Mouse (Mus musculus) CH12.LX (cell line): ENCODE measurements around the gene Ebf1. TPM values are rescaled to one million over a fixed set of nuclear protein-coding genes. Genes with fewer than 3 reads are reported as not detected.

Source experiments
- DNase-seq: peaks from one replicate; pipeline ENCODE4 v3.0.0-alpha.2; 2013; ENCODE audit errors: extremely low read depth
- H3K27ac ChIP-seq: 2 replicates; pipeline ENCODE4 v1.5.1; 2012; ENCODE audit warnings: low read depth, mild to moderate bottlenecking, control low read depth, moderate library complexity; ENCODE audit not compliant: insufficient read depth
- H3K27me3 ChIP-seq: replicated peaks from 2 replicates; pipeline ENCODE3; 2012; ENCODE audit warnings: inconsistent platforms
- H3K36me3 ChIP-seq, 2 experiments: replicated peaks in 1 of 2; 2 replicates each; pipeline versions ENCODE3 to v1.6.1; 2012; ENCODE audit warnings: inconsistent platforms in 1 of 2, low read length in 1 of 2, mild to moderate bottlenecking in 1 of 2, mixed read lengths in 1 of 2, moderate library complexity in 1 of 2; ENCODE audit not compliant: control insufficient read depth in 1 of 2, insufficient read depth in 1 of 2
- H3K4me1 ChIP-seq, 2 experiments: 2 replicates each; pipeline ENCODE4 v1.6.1; 2012; ENCODE audit warnings: inconsistent platforms in 1 of 2, moderate library complexity in 1 of 2; ENCODE audit not compliant: insufficient read depth in 2 of 2, control insufficient read depth in 1 of 2
- H3K4me2 ChIP-seq: 2 replicates; pipeline ENCODE4 v1.6.1; 2012; ENCODE audit warnings: low read depth, mild to moderate bottlenecking, control low read depth; ENCODE audit not compliant: poor library complexity, insufficient read depth, severe bottlenecking
- H3K4me3 ChIP-seq, 3 experiments: fragments of 150-350 bp in 1 of 3; sonication (generic) in 1 of 3; replicated peaks in 1 of 3; 2 replicates each; pipeline versions ENCODE3 to v1.5.1; 2011 to 2012; ENCODE audit warnings: low read depth in 2 of 3, low read length in 2 of 3, mild to moderate bottlenecking in 2 of 3, moderate library complexity in 2 of 3, control low read depth in 1 of 3, improper control_type of control experiment in 1 of 3, inconsistent platforms in 1 of 3, mixed read lengths in 1 of 3; ENCODE audit not compliant: poor library complexity in 1 of 3
- H3K79me2 ChIP-seq: replicated peaks from 2 replicates; pipeline ENCODE4 v1.6.1; 2012; ENCODE audit warnings: mild to moderate bottlenecking, moderate library complexity; ENCODE audit not compliant: control insufficient read depth, poor library complexity, insufficient read depth, severe bottlenecking; ENCODE audit errors: extremely low read depth
- H3K9ac ChIP-seq: 2 replicates; pipeline ENCODE4 v1.6.1; 2012; ENCODE audit warnings: low read depth, mild to moderate bottlenecking, control low read depth, moderate library complexity; ENCODE audit not compliant: insufficient read depth
- H3K9me3 ChIP-seq: replicated peaks from 2 replicates; pipeline ENCODE3; 2012; ENCODE audit warnings: low read length, inconsistent platforms, mixed read lengths
- BHLHE40 ChIP-seq: IDR thresholded peaks from 2 replicates; pipeline ENCODE4 v1.6.1; 2011; ENCODE audit warnings: mild to moderate bottlenecking, low read depth, low read length, improper control_type of control experiment
- CHD1 ChIP-seq: IDR thresholded peaks from 2 replicates; pipeline ENCODE4 v1.6.1; 2012; ENCODE audit warnings: low read depth, low read length, improper control_type of control experiment, inconsistent platforms
- CHD2 ChIP-seq: IDR thresholded peaks from 2 replicates; pipeline ENCODE4 v1.6.1; 2011; ENCODE audit warnings: low read length, improper control_type of control experiment
- ELF1 ChIP-seq: IDR thresholded peaks from 2 replicates; pipeline ENCODE4 v1.6.1; 2014; ENCODE audit warnings: low read depth, mild to moderate bottlenecking, inconsistent platforms, low read length, improper control_type of control experiment
- EP300 ChIP-seq: IDR thresholded peaks from 2 replicates; pipeline ENCODE4 v1.6.1; 2011; ENCODE audit warnings: low read length, improper control_type of control experiment
- ETS1 ChIP-seq: conservative IDR thresholded peaks from 2 replicates; pipeline ENCODE4 v1.6.1; 2012; ENCODE audit warnings: low read depth, mild to moderate bottlenecking, inconsistent platforms, low read length, improper control_type of control experiment, moderate library complexity
- IRF4 ChIP-seq: IDR thresholded peaks from 2 replicates; pipeline ENCODE4 v1.6.1; 2014; ENCODE audit warnings: low read depth, mild to moderate bottlenecking, inconsistent platforms, low read length, improper control_type of control experiment
- JUN ChIP-seq: IDR thresholded peaks from 2 replicates; pipeline ENCODE4 v1.6.1; 2011; ENCODE audit warnings: low read depth, mild to moderate bottlenecking, low read length, improper control_type of control experiment, moderate library complexity; ENCODE audit not compliant: insufficient read depth
- KAT2A ChIP-seq: IDR thresholded peaks from 2 replicates; pipeline ENCODE4 v1.6.1; 2012; ENCODE audit warnings: low read length, improper control_type of control experiment, inconsistent platforms; ENCODE audit not compliant: insufficient replicate concordance
- MAFK ChIP-seq: IDR thresholded peaks from 2 replicates; pipeline ENCODE4 v1.6.1; 2011; ENCODE audit warnings: low read length, improper control_type of control experiment; ENCODE audit not compliant: insufficient replicate concordance
- MAX ChIP-seq: IDR thresholded peaks from 2 replicates; pipeline ENCODE4 v1.6.1; 2011; ENCODE audit warnings: low read length, improper control_type of control experiment
- MEF2A ChIP-seq: IDR thresholded peaks from 2 replicates; pipeline ENCODE4 v1.6.1; 2014; ENCODE audit warnings: low read depth, mild to moderate bottlenecking, inconsistent platforms, low read length, improper control_type of control experiment, borderline replicate concordance
- MXI1 ChIP-seq: IDR thresholded peaks from 2 replicates; pipeline ENCODE4 v1.6.1; 2011; ENCODE audit warnings: mild to moderate bottlenecking, low read depth, low read length, improper control_type of control experiment
- MYC ChIP-seq: IDR thresholded peaks from 2 replicates; pipeline ENCODE4 v1.6.1; 2011; ENCODE audit warnings: low read depth, mild to moderate bottlenecking, improper control_type of control experiment, low read length
- NELFE ChIP-seq: IDR thresholded peaks from 2 replicates; pipeline ENCODE4 v1.6.1; 2011; ENCODE audit warnings: low read depth, low read length, improper control_type of control experiment
- PAX5 ChIP-seq: IDR thresholded peaks from 2 replicates; pipeline ENCODE4 v1.6.1; 2012; ENCODE audit warnings: low read length, inconsistent platforms, mixed read lengths
- RCOR1 ChIP-seq: conservative IDR thresholded peaks from 2 replicates; pipeline ENCODE4 v1.6.1; 2012; ENCODE audit warnings: low read depth, mild to moderate bottlenecking, inconsistent platforms, low read length, improper control_type of control experiment
- SIN3A ChIP-seq: IDR thresholded peaks from 2 replicates; pipeline ENCODE4 v1.6.1; 2012; ENCODE audit warnings: low read length, improper control_type of control experiment, inconsistent platforms
- TBP ChIP-seq: conservative IDR thresholded peaks from 2 replicates; pipeline ENCODE4 v1.6.1; 2011; ENCODE audit warnings: low read depth, low read length, improper control_type of control experiment
- TCF12 ChIP-seq: IDR thresholded peaks from 2 replicates; pipeline ENCODE4 v1.6.1; 2014; ENCODE audit warnings: low read depth, mild to moderate bottlenecking, inconsistent platforms, low read length, improper control_type of control experiment
- USF1 ChIP-seq: IDR thresholded peaks from 2 replicates; pipeline ENCODE4 v1.6.1; 2014; ENCODE audit warnings: low read depth, mild to moderate bottlenecking, inconsistent platforms, low read length, improper control_type of control experiment
- USF2 ChIP-seq: conservative IDR thresholded peaks from 2 replicates; pipeline ENCODE4 v1.6.1; 2011; ENCODE audit warnings: low read depth, low read length, improper control_type of control experiment
- ZKSCAN1 ChIP-seq: IDR thresholded peaks from 2 replicates; pipeline ENCODE4 v1.6.1; 2012; ENCODE audit warnings: low read depth, inconsistent platforms, low read length, improper control_type of control experiment, borderline replicate concordance
- ZNF384 ChIP-seq: IDR thresholded peaks from 2 replicates; pipeline ENCODE4 v1.6.1; 2012; ENCODE audit warnings: low read depth, low read length, improper control_type of control experiment, inconsistent platforms
- dilution Hi-C: fragments of 300-500 bp; cut with MboI; formaldehyde crosslinking; loops from 2 replicates; pipeline ENCODE4 v1.14.3; 2020; ENCODE audit warnings: low sequenced_read_pairs; ENCODE audit not compliant: extremely low pct_unique_long_range_greater_than_20kb, extremely low pct_ligation_motif_present
- in situ Hi-C: fragments of 300-500 bp; cut with MboI; formaldehyde crosslinking; loops from 3 replicates; pipeline ENCODE4 v1.14.3; 2019; ENCODE audit warnings: low sequenced_read_pairs, low pct_ligation_motif_present, low pct_unique_long_range_greater_than_20kb, mixed read lengths
- polyA plus RNA-seq: library from polyadenylated mRNA; unstranded; fragments of >175 nt; gene quantifications from 2 replicates; pipeline ENCODE4 v1.2.1, GENCODE M21; 2012; ENCODE audit warnings: low read depth; ENCODE audit not compliant: insufficient read length
- total RNA-seq, 2 experiments: library from RNA; depleted of rRNA; stranded (reverse); fragments of 300-350 nt in 1 of 2; fragments of >200 nt in 1 of 2; gene quantifications; 2 replicates each; pipeline ENCODE4 v1.2.3; 2012 to 2014

The Ebf1 gene
- total and polyA plus RNA-seq, 3 experiments, result 37.8 to 60.7 (median 42.8) TPM

DNA sequence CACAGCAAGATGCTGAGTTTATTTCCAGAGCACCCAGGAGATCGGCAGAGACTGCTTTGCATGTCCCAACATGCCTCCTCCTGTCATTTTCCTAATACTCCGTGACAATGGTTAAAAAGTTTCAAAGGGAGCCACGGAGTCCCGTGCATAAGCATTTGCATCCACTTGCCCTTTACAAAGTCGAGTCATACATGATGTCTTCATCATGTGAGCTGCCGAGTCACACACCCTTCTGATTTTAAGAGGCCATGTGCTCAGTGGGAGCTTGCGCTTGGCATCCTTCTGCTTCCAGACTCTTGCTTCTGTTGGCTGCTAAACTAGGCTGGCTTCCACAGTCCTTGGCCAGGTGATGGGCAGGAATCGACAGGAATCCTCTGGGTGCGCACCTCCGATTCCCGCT lies 336.7 kb downstream of the Ebf1 start:
- in situ Hi-C loops, result no loop called here
- peak; percentile 58 for DNase-seq
- Histone ChIP-seq H3K4me3 (no peak overlapping the region), H3K27me3 (no peaks in the 10 kb centered on the region), H3K4me1 (peaks cover 20 to 58% of the 10 kb centered on the region in 2 experiments), H3K36me3 (peaks cover 11 to 64% of the 10 kb centered on the region in 2 experiments), H3K4me2 (no peak overlapping the region), H3K79me2 (no peaks in the 10 kb centered on the region), H3K27ac (peak overlapping the region; percentile 22; the same call in 1 of the 2 replicates), H3K9me3 (no peaks in the 10 kb centered on the region), H3K9ac (0 out of 2 replicates have a peak overlapping the region, but pooled peaks have one; percentile 1)
- dilution Hi-C loops, result no loop called here
- TF ChIP-seq KAT2A (no peak), ETS1 (peak; percentile 81), TBP (no peak), EP300 (peak; percentile 47; the same call in 1 of the 2 replicates), USF2 (no peak), JUN (0 out of 2 replicates have a peak, but pooled peaks have one; percentile 12), ZKSCAN1 (no peak), MYC (peak; percentile 82), ZNF384 (no peak), CHD1 (peak; percentile 97), TCF12 (0 out of 2 replicates have a peak, but pooled peaks have one; percentile 12), SIN3A (peak; percentile 54; the same call in 1 of the 2 replicates), MXI1 (peak; percentile 48; the same call in 1 of the 2 replicates), MEF2A (peak; percentile 72; the same call in 1 of the 2 replicates), USF1 (0 out of 2 replicates have a peak, but pooled peaks have one; percentile 8), PAX5 (no peak), IRF4 (peak; percentile 41; the same call in 1 of the 2 replicates), BHLHE40 (peak; percentile 98), CHD2 (no peak; the same call in 1 of the 2 replicates), MAX (peak; percentile 73), ELF1 (no peak)

GRCm38 (mm10) chr11:44954362-44954761 lies 337.2 kb downstream of the Ebf1 start:
- in situ Hi-C loops, result no loop called here
- Histone ChIP-seq H3K36me3 (peaks cover 11 to 67% of the 10 kb centered on the region in 2 experiments), H3K27ac (no peak overlapping the region), H3K79me2 (no peaks in the 10 kb centered on the region), H3K4me1 (peaks cover 20 to 53% of the 10 kb centered on the region in 2 experiments), H3K4me3 (no peak overlapping the region), H3K9ac (no peak overlapping the region), H3K9me3 (no peaks in the 10 kb centered on the region), H3K27me3 (no peaks in the 10 kb centered on the region), H3K4me2 (no peak overlapping the region)
- no peak for DNase-seq
- dilution Hi-C loops, result no loop called here
- TF ChIP-seq TBP, result no peak
- no peak for TF ChIP-seq RCOR1
- 0 out of 2 replicates have a peak, but pooled peaks have one; percentile 3 for TF ChIP-seq CHD2
- TF ChIP-seq MAFK, result peak; percentile 66
- no peak for TF ChIP-seq NELFE
- no peak for TF ChIP-seq JUN
